Mouse (Mus musculus) liver, embryonic 15.5 days (tissue): ENCODE measurements at regions not wholly inside any gene's neighbourhood (a gene's known extent, or its start where the extent isn't known, plus 50 kb on each side); places are given as distances from the start of the nearest gene placed in this dataset.
A peak's percentile ranks its signal among the peaks of the same experiment; 100 is the strongest.
"Not testable (repeated sequence)": the region's sequence is repeated elsewhere in the genome, so short reads cannot be mapped to it uniquely, and the experiment has no call there.

Source experiments
- ATAC-seq: fragments of 200-750 bp; cut with Nextera tagmentation; 2 replicates; pipeline ENCODE4 v1.8.0; 2017; ENCODE audit warnings: moderate number of reproducible peaks, mild to moderate bottlenecking, moderate library complexity; ENCODE audit not compliant: insufficient read depth
- H3K27ac ChIP-seq: fragments of 300-500 bp; sonication (generic); replicated peaks from 2 replicates; pipeline ENCODE4 v1.5.1; 2015; ENCODE audit warnings: mild to moderate bottlenecking, inconsistent platforms
- H3K27me3 ChIP-seq: fragments of 300-500 bp; sonication (generic); 2 replicates; pipeline ENCODE4 v1.6.1; 2015; ENCODE audit warnings: mild to moderate bottlenecking, inconsistent platforms
- H3K36me3 ChIP-seq: fragments of 300-500 bp; sonication (generic); replicated peaks from 2 replicates; pipeline ENCODE4 v1.6.1; 2015; ENCODE audit warnings: moderate library complexity, mild to moderate bottlenecking, inconsistent platforms
- H3K4me1 ChIP-seq: fragments of 300-500 bp; sonication (generic); replicated peaks from 2 replicates; pipeline ENCODE4 v1.6.1; 2015; ENCODE audit warnings: inconsistent platforms
- H3K4me2 ChIP-seq: fragments of 300-500 bp; sonication (generic); 2 replicates; pipeline ENCODE4 v1.6.1; 2015; ENCODE audit warnings: moderate library complexity, mild to moderate bottlenecking, inconsistent platforms
- H3K4me3 ChIP-seq: fragments of 300-500 bp; sonication (generic); replicated peaks from 2 replicates; pipeline ENCODE4 v1.5.1; 2015; ENCODE audit warnings: mild to moderate bottlenecking, inconsistent platforms
- H3K9ac ChIP-seq: fragments of 300-500 bp; sonication (generic); 2 replicates; pipeline ENCODE4 v1.6.1; 2015; ENCODE audit warnings: moderate library complexity, mild to moderate bottlenecking, inconsistent platforms
- H3K9me3 ChIP-seq: fragments of 300-500 bp; sonication (generic); replicated peaks from 2 replicates; pipeline ENCODE4 v1.6.1; 2016; ENCODE audit warnings: inconsistent platforms
- WGBS: fragments of 180-500 bp; shearing (Covaris S2); methylation state at CpG from one replicate; pipeline ENCODE4 v1.1.7; 2015; ENCODE audit warnings: mixed read lengths; ENCODE audit not compliant: insufficient replicate concordance; 5-methylcytosine and 5-hydroxymethylcytosine counted together

DNA sequence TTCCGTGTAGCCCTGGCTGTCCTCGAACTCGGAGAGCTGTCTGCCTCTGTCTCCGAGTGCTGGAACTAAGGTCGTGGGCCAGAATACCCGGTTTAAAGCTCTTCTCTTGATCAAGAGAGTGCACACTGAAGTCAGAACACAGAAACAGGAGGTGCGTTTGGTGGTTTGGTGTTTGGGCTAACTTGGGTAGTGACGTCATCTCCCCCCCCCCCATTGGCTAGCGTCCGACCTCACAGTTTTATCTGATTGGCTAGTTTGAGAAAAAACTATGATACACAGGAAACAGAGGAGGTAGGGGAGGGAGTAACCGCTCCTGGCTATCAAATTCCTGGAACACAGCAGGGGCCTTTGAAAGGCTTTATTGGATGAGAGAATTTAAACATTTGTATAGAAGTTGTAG, 60.2 kb upstream of the Pim1 start:
- no peak overlapping the region for H3K4me3 ChIP-seq
- no peaks in the 10 kb centered on the region for H3K9me3 ChIP-seq
- H3K27ac ChIP-seq, result no peak overlapping the region
- 67% methylated on average over 11 of the region's 11 CpGs for WGBS
- peaks cover 65% of the 10 kb centered on the region for H3K4me1 ChIP-seq
- no peak for ATAC-seq
- H3K36me3 ChIP-seq, result no peaks in the 10 kb centered on the region
- H3K9ac ChIP-seq, result no peak overlapping the region
- H3K4me2 ChIP-seq, result no peak overlapping the region
- peaks cover 39% of the 10 kb centered on the region for H3K27me3 ChIP-seq

DNA sequence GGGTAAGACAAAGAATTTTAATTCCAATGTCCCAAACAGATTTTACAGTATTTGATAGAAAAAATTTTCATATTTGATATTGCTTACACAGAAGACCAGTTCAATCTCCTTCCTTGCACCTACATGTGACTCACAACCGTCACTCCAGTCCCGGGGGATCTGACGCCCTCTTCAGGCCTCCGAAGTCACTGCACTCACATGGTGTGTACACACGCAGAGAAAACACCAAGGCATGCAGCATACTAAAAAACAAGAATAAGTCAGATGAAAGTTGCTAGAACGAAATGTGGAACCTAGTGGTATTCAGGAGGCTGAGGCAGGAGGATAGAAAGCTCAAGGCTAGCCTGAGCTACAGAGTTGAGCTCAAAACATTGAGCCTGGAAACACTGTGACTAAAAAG, 59.7 kb upstream of the Pim1 start:
- H3K27ac ChIP-seq, result no peak overlapping the region
- 85% methylated on average over 6 of the region's 6 CpGs for WGBS

DNA sequence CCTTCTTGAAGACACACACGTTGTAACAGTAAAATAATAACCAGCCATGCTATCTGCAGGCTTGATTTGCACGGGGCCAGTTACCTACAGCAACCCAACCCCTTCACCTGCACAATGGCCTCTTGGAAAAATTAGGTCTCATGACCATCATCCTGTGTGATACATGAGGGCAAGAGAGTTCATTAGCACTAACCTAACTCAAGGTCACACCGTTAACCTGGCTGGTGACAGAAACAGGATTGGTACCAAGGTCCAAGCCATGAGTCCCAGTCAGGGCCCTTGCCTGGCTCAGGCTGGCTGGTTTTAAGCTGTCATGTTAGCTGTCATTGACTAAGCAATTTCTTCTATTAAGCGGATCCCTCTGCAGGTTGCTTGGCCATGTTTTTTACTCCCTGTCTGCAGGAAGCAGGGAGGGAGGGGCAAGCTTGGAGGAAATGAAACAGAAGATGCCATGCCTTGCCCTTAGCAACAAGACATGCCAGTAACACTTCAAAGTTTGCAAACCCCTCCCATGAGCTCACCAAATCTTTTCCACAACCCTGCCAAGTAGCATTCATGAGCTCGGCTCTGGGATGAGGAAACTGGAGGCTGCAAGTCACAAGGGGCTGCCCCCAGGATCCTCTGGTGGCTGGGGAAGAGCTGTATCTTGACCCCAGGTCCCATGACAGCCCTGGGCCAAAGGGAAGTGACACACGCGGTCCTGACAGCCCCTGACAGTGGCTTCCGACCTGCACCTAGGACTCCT, 58.8 kb upstream of the Pim1 start:
- Histone ChIP-seq H3K27me3 (peaks cover 35% of the 10 kb centered on the region), H3K9ac (0 out of 2 replicates have a peak overlapping the region, but pooled peaks have one; percentile 0), H3K9me3 (no peaks in the 10 kb centered on the region), H3K36me3 (no peaks in the 10 kb centered on the region), H3K27ac (peak overlapping the region; percentile 89; the same call in 1 of the 2 replicates), H3K4me1 (peaks cover 79% of the 10 kb centered on the region), H3K4me3 (no peak overlapping the region), H3K4me2 (no peak overlapping the region)
- 42% methylated on average over 8 of the region's 8 CpGs for WGBS
- no peak for ATAC-seq

More for the DNA sequence above, 59.7 kb upstream of the Pim1 start:
- Histone ChIP-seq H3K4me1 (peaks cover 69% of the 10 kb centered on the region), H3K27me3 (peaks cover 35% of the 10 kb centered on the region), H3K4me3 (no peak overlapping the region), H3K9ac (no peak overlapping the region), H3K4me2 (no peak overlapping the region), H3K9me3 (no peaks in the 10 kb centered on the region), H3K36me3 (no peaks in the 10 kb centered on the region)
- no peak for ATAC-seq

DNA sequence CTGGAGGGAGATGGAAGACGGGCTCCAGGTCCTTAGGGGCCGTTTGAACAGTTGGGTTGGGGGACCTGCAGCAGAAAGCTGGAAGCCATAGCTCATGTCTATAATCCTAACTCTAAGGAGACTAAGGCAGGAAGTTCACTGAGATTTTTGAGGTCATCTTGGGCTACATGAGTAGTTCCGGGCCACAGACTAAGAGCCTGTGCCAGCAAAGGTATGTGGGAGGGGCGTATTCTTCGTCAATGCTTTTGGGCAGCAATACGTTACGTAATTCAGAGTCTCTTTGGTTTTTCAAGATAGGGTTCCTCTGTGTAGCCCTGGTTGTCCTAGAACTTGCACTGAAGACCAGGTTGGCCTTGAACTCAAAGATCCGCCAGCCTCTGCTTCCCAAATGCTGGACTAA, 57.9 kb upstream of the Pim1 start:
- H3K9ac ChIP-seq, result peak overlapping the region; percentile 57; the same call in 1 of the 2 replicates

DNA sequence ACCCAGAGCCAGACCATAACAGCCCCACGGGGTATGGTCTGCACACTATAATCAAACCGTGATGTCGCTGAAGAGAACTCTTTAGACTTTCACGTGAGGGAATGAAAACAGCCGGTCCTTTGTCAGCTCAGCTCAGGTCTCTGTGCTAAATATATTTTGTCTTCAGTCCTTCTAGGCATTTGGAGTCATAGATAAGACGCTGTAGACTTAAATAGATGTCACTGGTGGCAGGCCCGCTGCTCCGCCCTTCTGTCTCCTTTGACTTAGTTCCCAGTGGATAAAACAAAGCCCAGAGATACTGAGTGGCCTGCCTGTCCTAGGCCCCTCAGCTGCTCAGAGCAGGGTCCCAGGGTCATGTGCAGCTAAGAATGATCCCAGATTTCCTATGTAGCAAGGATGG, 57.2 kb upstream of the Pim1 start:
- Histone ChIP-seq H3K9me3 (no peaks in the 10 kb centered on the region), H3K4me1 (peaks cover 90% of the 10 kb centered on the region), H3K9ac (peak overlapping the region; percentile 57), H3K4me2 (peak overlapping the region; percentile 53), H3K27ac (peak overlapping the region; percentile 89), H3K4me3 (peak overlapping the region; percentile 19; the same call in 1 of the 2 replicates), H3K27me3 (peaks cover 23% of the 10 kb centered on the region), H3K36me3 (no peaks in the 10 kb centered on the region)
- peak; percentile 2; the same call in 1 of the 2 replicates for ATAC-seq
- WGBS, result 23% methylated on average over 8 of the region's 8 CpGs

More for the DNA sequence above, 57.9 kb upstream of the Pim1 start:
- Histone ChIP-seq H3K27ac (peak overlapping the region; percentile 89), H3K9me3 (no peaks in the 10 kb centered on the region), H3K36me3 (no peaks in the 10 kb centered on the region), H3K27me3 (peaks cover 29% of the 10 kb centered on the region), H3K4me2 (peak overlapping the region; percentile 53; the same call in 1 of the 2 replicates), H3K4me3 (no peak overlapping the region), H3K4me1 (peaks cover 88% of the 10 kb centered on the region)
- no peak for ATAC-seq
- WGBS, result 74% methylated on average over 8 of the region's 8 CpGs

DNA sequence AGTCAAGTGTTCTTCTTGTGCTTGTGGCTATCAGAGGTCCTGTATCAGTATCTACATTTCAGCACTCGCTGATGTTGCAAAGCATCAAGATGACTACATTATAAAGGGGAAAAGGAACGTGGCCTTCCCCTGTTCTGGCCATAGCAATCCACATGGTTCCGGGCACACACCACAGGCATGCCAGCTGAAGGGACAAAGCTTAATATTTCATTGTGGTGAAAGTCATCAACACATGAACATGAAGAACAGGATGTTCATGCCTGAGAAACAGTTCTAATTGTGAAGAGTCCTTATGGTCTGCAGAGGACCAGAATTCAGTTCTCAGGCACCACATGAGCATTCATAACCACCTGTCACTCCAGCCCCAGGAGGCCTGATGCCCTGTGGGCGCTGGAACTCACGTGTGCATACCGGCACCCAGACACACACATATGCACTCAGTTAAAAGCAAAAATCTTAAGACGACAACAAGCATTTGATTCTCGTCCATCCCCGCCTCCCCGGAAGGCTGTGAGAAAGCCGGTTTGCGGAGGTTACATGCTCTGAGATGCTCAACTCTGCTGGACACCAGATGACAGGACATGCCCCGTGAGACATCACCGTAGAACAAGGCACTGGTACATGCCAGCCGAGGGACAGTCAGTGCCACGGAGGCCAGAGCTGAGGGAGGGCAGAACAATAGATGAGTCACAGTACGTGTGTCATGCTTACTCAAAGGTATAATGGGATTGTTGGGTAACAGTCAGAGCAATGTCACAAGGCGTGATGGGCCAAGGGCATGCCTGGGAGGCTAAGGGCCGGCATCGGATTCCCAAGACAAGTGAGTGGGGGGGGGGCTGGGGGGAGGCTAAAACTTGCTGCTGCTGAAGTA, 56.2 kb upstream of the Pim1 start:
- peaks cover 91% of the 10 kb centered on the region for H3K4me1 ChIP-seq
- H3K4me3 ChIP-seq, result no peak overlapping the region
- H3K27ac ChIP-seq, result peak overlapping the region; percentile 89
- no peaks in the 10 kb centered on the region for H3K9me3 ChIP-seq
- no peak overlapping the region for H3K4me2 ChIP-seq
- ATAC-seq, result no peak
- H3K27me3 ChIP-seq, result peaks cover 22% of the 10 kb centered on the region
- WGBS, result 78% methylated on average over 20 of the region's 20 CpGs
- H3K36me3 ChIP-seq, result no peaks in the 10 kb centered on the region
- peak overlapping the region; percentile 57; the same call in 1 of the 2 replicates for H3K9ac ChIP-seq

DNA sequence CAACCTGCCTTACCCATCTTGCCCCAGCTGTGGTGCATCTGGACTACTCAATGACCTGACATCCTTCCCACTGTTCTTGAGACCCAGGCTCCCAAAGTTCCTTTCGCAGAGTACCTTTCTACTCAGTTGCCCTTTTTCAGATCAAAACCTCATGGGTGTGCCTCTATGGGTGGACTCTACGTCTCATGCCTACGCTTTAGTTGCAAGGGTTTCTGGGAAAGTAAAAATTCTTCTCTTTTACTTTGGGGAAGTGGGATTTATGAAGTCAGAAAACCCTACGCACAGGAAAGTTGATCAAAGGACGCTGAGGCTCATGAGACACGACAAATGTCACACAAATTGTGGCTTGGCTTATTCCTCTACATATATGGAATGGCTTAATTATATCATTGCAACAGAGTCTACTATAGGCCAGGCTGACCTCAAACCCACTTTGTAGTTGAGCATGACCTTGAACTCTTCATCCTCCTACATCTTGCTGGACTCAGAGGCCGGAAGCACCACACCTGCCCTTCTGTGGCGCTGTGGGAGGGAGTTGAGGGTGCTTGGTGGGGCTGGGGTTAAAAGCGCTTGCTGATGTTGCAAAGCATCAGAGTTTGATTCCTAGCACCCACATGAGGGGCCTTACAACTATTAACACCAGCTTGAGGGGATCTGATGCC, 55.1 kb upstream of the Pim1 start:
- Histone ChIP-seq H3K4me1 (peaks cover 98% of the 10 kb centered on the region), H3K27ac (peak overlapping the region; percentile 97), H3K4me3 (no peak overlapping the region), H3K4me2 (peak overlapping the region; percentile 82; the same call in 1 of the 2 replicates), H3K9me3 (no peaks in the 10 kb centered on the region), H3K27me3 (peaks cover 19% of the 10 kb centered on the region), H3K36me3 (no peaks in the 10 kb centered on the region), H3K9ac (peak overlapping the region; percentile 15; the same call in 1 of the 2 replicates)
- no peak for ATAC-seq
- WGBS, result 80% methylated on average over 9 of the region's 9 CpGs

DNA sequence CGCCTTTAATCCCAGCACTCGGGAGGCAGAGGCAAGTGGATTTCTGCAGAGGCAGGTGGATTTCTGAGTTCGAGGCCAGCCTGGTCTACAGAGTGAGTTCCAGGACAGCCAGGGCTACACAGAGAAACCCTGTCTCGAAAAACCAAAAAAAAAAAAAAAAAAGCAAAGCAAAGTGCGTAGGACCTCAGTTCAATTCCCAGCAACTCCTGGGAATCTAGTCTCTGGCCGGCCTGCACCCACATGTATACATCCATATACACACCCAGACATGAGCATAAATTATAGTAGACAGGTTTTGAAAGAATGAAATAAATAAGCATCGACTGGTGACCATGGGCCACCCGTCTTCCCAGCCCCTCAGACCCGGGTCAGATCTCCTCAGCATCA, 54.1 kb upstream of the Pim1 start:
- ATAC-seq, H3K36me3 ChIP-seq, H3K9me3 ChIP-seq: not testable (repeated sequence)
- peaks cover 100% of the 10 kb centered on the region for H3K4me1 ChIP-seq
- H3K4me2 ChIP-seq, result peak overlapping the region; percentile 82
- H3K4me3 ChIP-seq, result peak overlapping the region; percentile 68
- H3K9ac ChIP-seq, result peak overlapping the region; percentile 75
- WGBS, result 66% methylated on average over 9 of the region's 9 CpGs
- H3K27me3 ChIP-seq, result peaks cover 12% of the 10 kb centered on the region
- H3K27ac ChIP-seq, result peak overlapping the region; percentile 97

DNA sequence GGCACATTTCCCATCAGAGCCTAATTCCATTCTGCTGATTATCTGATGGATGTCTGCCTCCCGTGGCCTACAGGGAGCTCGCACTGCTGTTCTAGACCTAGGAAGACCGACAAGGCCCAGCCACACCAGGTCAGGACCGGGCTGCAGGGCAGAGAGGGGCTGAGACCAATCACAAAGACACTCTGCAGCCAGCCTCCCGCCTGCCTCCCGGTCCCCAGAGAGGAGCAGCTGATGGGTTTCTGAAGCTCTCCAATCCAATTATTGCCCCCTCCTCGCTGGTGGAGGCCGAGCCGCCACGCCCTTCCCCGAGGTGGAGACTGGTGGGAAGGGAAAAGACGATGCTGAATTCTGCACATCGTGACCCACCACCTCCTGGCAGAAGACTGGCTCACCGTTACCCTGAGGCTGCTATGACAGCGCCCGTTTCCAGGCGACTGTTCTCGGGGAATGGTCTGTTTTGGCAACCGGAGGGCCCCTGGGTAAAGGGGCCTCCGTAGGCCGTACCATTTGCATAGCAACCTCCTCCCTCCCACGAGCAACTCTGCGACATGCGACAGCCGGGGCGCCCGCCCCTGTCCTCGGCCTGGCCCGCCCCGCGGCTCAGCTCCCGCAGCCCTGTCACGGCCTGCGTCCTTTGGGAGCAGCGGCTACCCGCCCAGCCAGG, 53.5 kb upstream of the Pim1 start:
- H3K4me1 ChIP-seq, result peaks cover 100% of the 10 kb centered on the region
- H3K4me3 ChIP-seq, result peak overlapping the region; percentile 68
- H3K27me3 ChIP-seq, result peaks cover 7% of the 10 kb centered on the region
- H3K36me3 ChIP-seq, result no peaks in the 10 kb centered on the region
- H3K9ac ChIP-seq, result peak overlapping the region; percentile 75
- ATAC-seq, result peak; percentile 81
- 1% methylated on average over 36 of the region's 36 CpGs for WGBS
- no peaks in the 10 kb centered on the region for H3K9me3 ChIP-seq
- peak overlapping the region; percentile 97 for H3K27ac ChIP-seq
- peak overlapping the region; percentile 82 for H3K4me2 ChIP-seq

DNA sequence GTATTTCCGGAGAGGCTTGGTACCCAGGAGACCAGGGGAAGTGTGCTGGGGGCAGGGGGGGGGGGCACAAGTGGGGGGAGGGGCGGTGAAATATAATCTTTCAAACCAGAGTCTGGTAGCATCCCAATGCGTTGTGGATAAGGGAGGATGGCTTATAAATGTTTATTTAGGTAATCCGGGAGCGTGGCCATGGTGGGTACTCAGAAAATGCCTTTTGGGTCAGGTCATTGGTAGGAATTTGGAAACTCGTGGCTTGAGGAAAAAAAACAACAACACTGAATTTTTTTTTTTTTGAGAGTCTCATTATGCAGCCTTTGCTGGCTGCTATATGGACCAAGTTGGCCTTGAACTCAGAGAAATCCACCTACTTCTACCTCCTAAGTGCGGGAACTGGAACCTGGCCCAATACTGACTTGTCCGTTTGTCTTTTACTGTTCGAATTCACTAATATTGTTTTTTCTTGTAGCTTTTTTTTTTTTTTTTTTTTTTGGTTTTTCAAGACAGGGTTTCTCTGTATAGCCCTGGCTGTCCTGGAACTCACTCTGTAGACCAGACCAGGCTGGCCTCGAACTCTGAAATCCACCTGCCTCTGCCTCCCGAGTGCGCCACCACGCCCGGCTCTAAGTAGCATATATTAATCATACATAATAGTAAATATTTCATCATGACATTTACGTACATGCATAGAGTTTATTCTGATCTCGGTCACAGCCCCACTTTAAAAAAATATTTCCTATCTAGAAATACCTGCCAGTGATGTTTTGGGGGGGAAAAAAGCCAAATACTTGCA, 52.8 kb upstream of the Pim1 start:
- no peaks in the 10 kb centered on the region; the same call in 1 of the 2 replicates for H3K27me3 ChIP-seq
- peak overlapping the region; percentile 97 for H3K27ac ChIP-seq
- no peaks in the 10 kb centered on the region for H3K36me3 ChIP-seq
- peak overlapping the region; percentile 75 for H3K9ac ChIP-seq
- H3K4me3 ChIP-seq, result peak overlapping the region; percentile 68
- H3K9me3 ChIP-seq, result no peaks in the 10 kb centered on the region
- 24% methylated on average over 16 of the region's 16 CpGs for WGBS
- H3K4me2 ChIP-seq, result peak overlapping the region; percentile 82
- ATAC-seq, result no peak
- H3K4me1 ChIP-seq, result peaks cover 100% of the 10 kb centered on the region
